Mouse (Mus musculus): Measurements from ENCODE around the gene Il9r. TPM values are rescaled to one million over a fixed set of nuclear protein-coding genes. Genes with fewer than 3 reads are reported as not detected.
A peak's percentile ranks its signal among the peaks of the same experiment; 100 is the strongest.

The Il9r gene
- total RNA-seq, 2 experiments from 2014 or later: not detected

- Histone ChIP-seq H3K27ac (no peak overlapping the region), H3K4me3 (no peak overlapping the region)
- TF ChIP-seq CTCF (IDR thresholded peaks at IDR 0.05): no peak
- DNase-seq (ENCODE audit: extremely low spot score in 1 of 2, low spot score in 2 of 2): no peak
- intact Hi-C loops (cut with DNase I): loop anchor here (5.0 kb wide), 1 partner anchor 83 kb away; the partner anchor contains the start of gene Hba-x
These were observed 5.5 kb downstream of the Il9r start for GRCm38 (mm10) chr11:32194626-32195025.

GRCm38 (mm10) chr11:32194086-32194485 is 6.0 kb downstream of the Il9r start:
- DNase-seq (ENCODE audit: extremely low spot score in 1 of 2, low spot score in 2 of 2): no peak
- TF ChIP-seq CTCF (IDR thresholded peaks at IDR 0.05): no peak
- Histone ChIP-seq H3K27ac (no peak overlapping the region), H3K4me3 (no peak overlapping the region)
- intact Hi-C loops (cut with DNase I): no loop called here

GRCm38 (mm10) chr11:32193156-32193555 is 6.9 kb downstream of the Il9r start:
- Histone ChIP-seq H3K4me3 (no peak overlapping the region), H3K27ac (no peak overlapping the region)
- TF ChIP-seq CTCF (IDR thresholded peaks at IDR 0.05): no peak
- DNase-seq (ENCODE audit: extremely low spot score in 1 of 2, low spot score in 2 of 2): no peak
- intact Hi-C loops (cut with DNase I): no loop called here

- H3K4me3 ChIP-seq: no peak overlapping the region
- no peak overlapping the region for H3K27ac ChIP-seq
- intact Hi-C loops (cut with DNase I): no loop called here
- no peak for TF ChIP-seq CTCF (IDR thresholded peaks at IDR 0.05)
- DNase-seq (ENCODE audit: extremely low spot score in 1 of 2, low spot score in 2 of 2): no peak
These were observed 9.4 kb downstream of the Il9r start for GRCm38 (mm10) chr11:32190603-32191110.

GRCm38 (mm10) chr11:32190119-32190518 is 10.0 kb downstream of the Il9r start:
- no peak for TF ChIP-seq CTCF (IDR thresholded peaks at IDR 0.05)
- H3K27ac ChIP-seq: no peak overlapping the region
- no peak for DNase-seq (ENCODE audit: extremely low spot score in 1 of 2, low spot score in 2 of 2)
- no peak overlapping the region for H3K4me3 ChIP-seq
- intact Hi-C loops (cut with DNase I): no loop called here

GRCm38 (mm10) chr11:32189434-32189833 is 10.6 kb downstream of the Il9r start:
- no peak for TF ChIP-seq CTCF (IDR thresholded peaks at IDR 0.05)
- no peak overlapping the region for H3K4me3 ChIP-seq
- intact Hi-C loops (cut with DNase I): loop anchor here (10.0 kb wide), 1 partner anchor 395 kb away; no protein-coding TSS in a partner anchor
- H3K27ac ChIP-seq: no peak overlapping the region
- no peak for DNase-seq (ENCODE audit: extremely low spot score in 1 of 2, low spot score in 2 of 2)

- DNase-seq (ENCODE audit: extremely low spot score in 1 of 2, low spot score in 2 of 2): no peak
- Histone ChIP-seq H3K4me3 (no peak overlapping the region), H3K27ac (no peak overlapping the region)
- no peak for TF ChIP-seq CTCF (IDR thresholded peaks at IDR 0.05)
- intact Hi-C loops (cut with DNase I): loop anchor here (10.0 kb wide), 1 partner anchor 396 kb away; no protein-coding TSS in a partner anchor
These were observed 11.2 kb downstream of the Il9r start for GRCm38 (mm10) chr11:32188881-32189280.

GRCm38 (mm10) chr11:32187256-32187655 is 12.8 kb downstream of the Il9r start:
- intact Hi-C loops (cut with DNase I): loop anchor here (10.0 kb wide), 1 partner anchor 398 kb away; no protein-coding TSS in a partner anchor
- no peak; the same call in none of the 2 replicates for TF ChIP-seq CTCF (IDR thresholded peaks at IDR 0.05)
- no peak for DNase-seq (ENCODE audit: extremely low spot score in 1 of 2, low spot score in 2 of 2)
- H3K27ac ChIP-seq: no peak overlapping the region
- no peak overlapping the region for H3K4me3 ChIP-seq

- Histone ChIP-seq H3K4me3 (no peak overlapping the region), H3K27ac (no peak overlapping the region)
- DNase-seq (ENCODE audit: extremely low spot score in 1 of 2, low spot score in 2 of 2): no peak
- no peak for TF ChIP-seq CTCF (IDR thresholded peaks at IDR 0.05)
- intact Hi-C loops (cut with DNase I): loop anchor here (10.0 kb wide), 1 partner anchor 399 kb away; no protein-coding TSS in a partner anchor
These were observed 14.0 kb downstream of the Il9r start for GRCm38 (mm10) chr11:32186031-32186430.

GRCm38 (mm10) chr11:32184469-32184868 is 15.6 kb downstream of the Il9r start:
- TF ChIP-seq CTCF (IDR thresholded peaks at IDR 0.05): no peak
- no peak for DNase-seq (ENCODE audit: extremely low spot score in 1 of 2, low spot score in 2 of 2)
- intact Hi-C loops (cut with DNase I): loop anchor here (5.0 to 10.0 kb wide), 2 partner anchors 118 to 400 kb away; partner anchors contain the start of gene Hbq1a
- Histone ChIP-seq H3K27ac (no peak overlapping the region), H3K4me3 (no peak overlapping the region)

- intact Hi-C loops (cut with DNase I): loop anchor here (1.0 to 10.0 kb wide), 5 partner anchors 56 to 403 kb away; partner anchors contain the start of gene Hbq1a
- DNase-seq (ENCODE audit: extremely low spot score in 1 of 2, low spot score in 2 of 2): peak; percentile 84 to 93
- no peak overlapping the region for H3K4me3 ChIP-seq
These were observed 17.9 kb downstream of the Il9r start for GRCm38 (mm10) chr11:32181973-32182868.

GRCm38 (mm10) chr11:32181246-32181645 is 18.8 kb downstream of the Il9r start:
- no peak for DNase-seq (ENCODE audit: extremely low spot score in 1 of 2, low spot score in 2 of 2)
- no peak overlapping the region for H3K27ac ChIP-seq
- no peak overlapping the region for H3K4me3 ChIP-seq
- TF ChIP-seq CTCF (IDR thresholded peaks at IDR 0.05): no peak
- intact Hi-C loops (cut with DNase I): loop anchor here (5.0 to 10.0 kb wide), 2 partner anchors 121 to 404 kb away; partner anchors contain the start of gene Hbq1a

More at GRCm38 (mm10) chr11:32181973-32182868, 17.9 kb downstream of the Il9r start:
- H3K27ac ChIP-seq: no peak overlapping the region
- peak; percentile 90 for TF ChIP-seq CTCF (IDR thresholded peaks at IDR 0.05)

All from left cerebral cortex, adult 2 months (tissue).